Mouse (Mus musculus) megakaryocyte, embryonic 14.5 days (primary cell): ENCODE measurements around the gene 1700023F06Rik. TPM values are rescaled to one million over a fixed set of nuclear protein-coding genes. Genes with fewer than 3 reads are reported as not detected.
A peak's percentile ranks its signal among the peaks of the same experiment; 100 is the strongest.
"Not testable (repeated sequence)": the region's sequence is repeated elsewhere in the genome, so short reads cannot be mapped to it uniquely, and the experiment has no call there.

Source experiments
- H3K27me3 ChIP-seq: replicated peaks from 2 replicates; pipeline ENCODE3; 2012; ENCODE audit warnings: inconsistent platforms
- H3K36me3 ChIP-seq: replicated peaks from 2 replicates; pipeline ENCODE3; 2012; ENCODE audit warnings: low read length, inconsistent platforms, mixed read lengths
- H3K4me1 ChIP-seq: 2 replicates; pipeline ENCODE4 v1.6.1; 2012; ENCODE audit warnings: inconsistent platforms
- H3K4me3 ChIP-seq: replicated peaks from 2 replicates; pipeline ENCODE3; 2012; ENCODE audit warnings: moderate library complexity, mild to moderate bottlenecking, inconsistent platforms
- H3K9me3 ChIP-seq: 2 replicates; pipeline ENCODE4 v1.6.1; 2012; ENCODE audit warnings: inconsistent platforms
- FLI1 ChIP-seq: IDR thresholded peaks from 2 replicates; pipeline ENCODE4 v1.6.1; 2012; ENCODE audit warnings: low read length, inconsistent platforms, mixed read lengths
- GATA1 ChIP-seq: IDR thresholded peaks from 3 replicates; pipeline ENCODE4 v1.6.1; 2012; ENCODE audit warnings: mixed read lengths, low read length, inconsistent platforms, borderline replicate concordance
- polyA plus RNA-seq: library from polyadenylated mRNA; stranded (reverse); fragments of >175 nt; gene quantifications from 2 replicates; pipeline ENCODE4 v1.2.3, GENCODE M21; 2012; ENCODE audit warnings: low replicate concordance; ENCODE audit not compliant: insufficient read depth

1700023F06Rik gene
- polyA plus RNA-seq, 1 experiment, result not detected

DNA sequence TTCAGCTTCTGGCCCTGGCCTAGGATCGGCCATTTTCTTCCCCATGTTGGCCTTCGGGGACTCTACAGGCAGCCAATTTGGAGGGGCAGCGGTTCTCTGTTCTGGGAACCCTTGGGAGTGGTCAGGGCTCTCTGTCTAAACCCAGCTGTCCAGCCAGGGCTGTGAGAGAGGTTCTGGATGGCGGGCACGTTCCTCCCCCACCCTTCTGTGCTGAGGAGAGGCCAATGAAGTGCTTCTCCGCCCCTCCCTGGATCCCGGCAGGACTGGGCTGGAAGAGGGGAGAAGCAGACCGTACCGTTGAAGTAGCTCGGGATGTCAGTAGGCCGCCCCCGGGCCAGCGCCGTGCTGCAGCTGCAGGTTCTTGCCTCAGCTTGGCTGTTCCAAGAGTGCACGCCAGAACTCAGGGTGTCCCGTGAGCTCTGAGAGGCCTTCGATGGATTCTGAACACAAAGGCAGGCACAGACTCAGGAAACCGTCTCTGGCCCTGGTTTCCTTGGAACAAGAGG lies 15.6 kb upstream of the 1700023F06Rik start:
- TF ChIP-seq FLI1, result no peak

DNA sequence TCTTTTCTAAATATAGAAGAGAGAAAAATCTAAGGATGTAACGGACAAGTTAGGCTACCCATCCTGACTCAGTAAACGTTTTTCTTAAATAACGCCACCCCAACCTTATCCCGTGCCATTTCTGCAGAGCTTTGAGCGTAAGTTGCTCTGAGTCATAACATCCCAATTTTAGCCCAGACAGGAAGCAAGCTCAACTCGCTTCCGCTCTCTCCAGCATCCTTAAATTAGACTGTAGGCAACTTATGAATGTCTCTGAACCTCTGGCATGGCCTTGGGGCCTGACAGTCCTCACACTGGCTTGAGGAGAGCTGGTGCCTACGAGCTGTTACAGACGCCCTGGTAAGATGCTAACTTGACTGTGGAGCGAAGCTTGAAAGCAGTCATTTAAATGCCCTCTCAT lies 15.1 kb upstream of the 1700023F06Rik start:
- no peak overlapping the region for H3K4me3 ChIP-seq
- no peaks in the 10 kb centered on the region for H3K9me3 ChIP-seq
- H3K36me3 ChIP-seq, result peaks cover 70% of the 10 kb centered on the region
- peaks cover 25% of the 10 kb centered on the region for H3K4me1 ChIP-seq
- TF ChIP-seq GATA1, result no peak
- H3K27me3 ChIP-seq, result peaks cover 34% of the 10 kb centered on the region

More for the DNA sequence above, 15.6 kb upstream of the 1700023F06Rik start:
- H3K4me1 ChIP-seq, result peaks cover 23% of the 10 kb centered on the region
- peaks cover 28% of the 10 kb centered on the region for H3K27me3 ChIP-seq
- H3K36me3 ChIP-seq, result peaks cover 74% of the 10 kb centered on the region
- no peak overlapping the region for H3K4me3 ChIP-seq
- peaks cover under 1% of the 10 kb centered on the region; the same call in 1 of the 2 replicates for H3K9me3 ChIP-seq

DNA sequence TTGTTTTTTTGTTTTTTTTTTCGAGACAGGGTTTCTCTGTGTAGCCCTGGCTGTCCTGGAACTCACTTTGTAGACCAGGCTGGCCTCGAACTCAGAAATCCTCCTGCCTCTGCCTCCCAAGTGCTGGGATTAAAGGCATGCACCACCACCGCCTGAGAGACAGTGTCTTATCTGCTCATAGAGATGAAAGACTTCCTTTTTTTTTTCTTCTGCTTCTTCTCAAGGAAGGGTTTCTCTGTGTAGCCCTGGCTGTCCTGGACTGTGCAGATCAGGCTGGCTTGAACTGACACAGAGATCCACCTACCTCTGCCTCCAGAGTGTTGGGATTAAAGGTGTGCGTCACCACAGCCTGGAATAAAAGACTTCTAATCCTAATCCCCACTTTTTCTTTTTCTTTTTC lies 14.4 kb upstream of the 1700023F06Rik start:
- H3K9me3 ChIP-seq, H3K4me3 ChIP-seq: not testable (repeated sequence)
- Histone ChIP-seq H3K36me3 (peaks cover 65% of the 10 kb centered on the region), H3K4me1 (peaks cover 32% of the 10 kb centered on the region), H3K27me3 (peaks cover 41% of the 10 kb centered on the region)

- Histone ChIP-seq H3K4me1 (peaks cover 35% of the 10 kb centered on the region), H3K9me3 (no peaks in the 10 kb centered on the region), H3K36me3 (peaks cover 52% of the 10 kb centered on the region), H3K27me3 (peaks cover 49% of the 10 kb centered on the region), H3K4me3 (no peak overlapping the region)
- no peak for TF ChIP-seq GATA1
- TF ChIP-seq FLI1, result no peak
Measured at GRCm38 (mm10) chr11:103221437-103221836, 13.1 kb upstream of the 1700023F06Rik start.

DNA sequence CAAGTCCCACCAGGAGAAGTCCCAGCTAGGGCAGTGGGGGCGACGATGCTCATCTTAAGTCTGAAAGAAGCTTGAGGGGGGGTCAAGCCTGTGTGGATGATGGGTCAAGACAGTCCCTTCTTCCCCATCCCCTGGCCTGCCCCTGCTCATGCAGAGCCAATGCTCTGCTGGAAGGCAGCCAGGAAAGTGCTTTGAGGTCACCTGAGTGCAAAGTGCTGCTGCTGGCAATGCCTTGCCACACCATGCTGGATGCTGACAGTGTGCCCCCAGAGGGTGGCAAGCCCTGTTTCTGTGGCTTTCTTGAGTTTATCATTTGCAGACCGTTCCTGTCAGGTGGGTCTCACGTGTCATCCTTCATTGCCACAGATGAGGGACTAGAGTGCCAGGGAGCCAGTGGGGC lies 11.6 kb upstream of the 1700023F06Rik start:
- no peaks in the 10 kb centered on the region for H3K9me3 ChIP-seq
- peaks cover 42% of the 10 kb centered on the region for H3K4me1 ChIP-seq
- peaks cover 38% of the 10 kb centered on the region for H3K36me3 ChIP-seq
- no peak for TF ChIP-seq GATA1
- TF ChIP-seq FLI1, result no peak
- no peak overlapping the region for H3K4me3 ChIP-seq
- peaks cover 60% of the 10 kb centered on the region for H3K27me3 ChIP-seq

DNA sequence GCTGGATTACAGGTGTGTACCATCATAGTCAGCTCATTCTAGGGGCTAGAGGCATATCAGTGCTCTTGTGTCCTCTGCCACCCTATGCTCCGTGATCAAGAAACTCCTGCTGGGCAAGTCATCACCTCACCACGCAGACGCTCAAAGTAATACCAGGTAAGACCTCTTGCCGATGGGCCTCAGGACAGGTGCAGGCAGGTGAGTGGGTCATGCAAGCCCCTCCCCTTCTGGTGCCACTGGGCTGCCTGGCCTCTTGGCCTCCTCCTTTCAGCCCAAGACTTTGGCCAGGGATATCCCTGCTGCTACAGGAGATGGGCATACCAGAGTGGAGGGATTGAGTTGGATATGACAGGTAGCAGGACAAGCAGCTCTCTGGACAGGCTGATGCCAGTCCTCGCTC lies 10.9 kb upstream of the 1700023F06Rik start:
- TF ChIP-seq GATA1, result no peak
- no peak for TF ChIP-seq FLI1
- peaks cover 63% of the 10 kb centered on the region for H3K27me3 ChIP-seq

DNA sequence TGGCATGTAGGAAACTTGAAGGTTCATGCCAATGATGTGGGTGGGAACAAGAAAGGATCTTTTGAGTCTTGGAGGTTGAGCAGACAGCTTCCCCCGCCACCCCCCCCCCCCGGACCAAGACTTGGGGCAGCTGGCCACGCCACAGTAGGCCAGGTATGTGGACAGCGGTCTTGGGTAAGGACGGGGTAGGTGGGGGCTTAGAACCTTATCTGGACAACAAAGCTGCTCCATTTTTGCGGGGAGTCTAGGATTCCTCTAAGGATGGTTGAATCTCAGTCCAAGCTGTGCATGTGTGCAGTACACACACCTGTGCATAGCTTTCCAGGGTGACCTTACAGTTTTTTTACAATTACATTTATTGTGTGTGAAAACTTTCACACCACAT lies 10.2 kb upstream of the 1700023F06Rik start:
- Histone ChIP-seq H3K27me3 (peaks cover 65% of the 10 kb centered on the region), H3K36me3 (peaks cover 23% of the 10 kb centered on the region), H3K4me1 (peaks cover 28% of the 10 kb centered on the region), H3K9me3 (peaks cover 5% of the 10 kb centered on the region), H3K4me3 (peak overlapping the region; percentile 90)
- TF ChIP-seq GATA1 (no peak), FLI1 (no peak)

More for the DNA sequence above, 10.9 kb upstream of the 1700023F06Rik start:
- Histone ChIP-seq H3K4me3 (no peak overlapping the region), H3K36me3 (peaks cover 31% of the 10 kb centered on the region), H3K9me3 (no peaks in the 10 kb centered on the region), H3K4me1 (peaks cover 35% of the 10 kb centered on the region)

DNA sequence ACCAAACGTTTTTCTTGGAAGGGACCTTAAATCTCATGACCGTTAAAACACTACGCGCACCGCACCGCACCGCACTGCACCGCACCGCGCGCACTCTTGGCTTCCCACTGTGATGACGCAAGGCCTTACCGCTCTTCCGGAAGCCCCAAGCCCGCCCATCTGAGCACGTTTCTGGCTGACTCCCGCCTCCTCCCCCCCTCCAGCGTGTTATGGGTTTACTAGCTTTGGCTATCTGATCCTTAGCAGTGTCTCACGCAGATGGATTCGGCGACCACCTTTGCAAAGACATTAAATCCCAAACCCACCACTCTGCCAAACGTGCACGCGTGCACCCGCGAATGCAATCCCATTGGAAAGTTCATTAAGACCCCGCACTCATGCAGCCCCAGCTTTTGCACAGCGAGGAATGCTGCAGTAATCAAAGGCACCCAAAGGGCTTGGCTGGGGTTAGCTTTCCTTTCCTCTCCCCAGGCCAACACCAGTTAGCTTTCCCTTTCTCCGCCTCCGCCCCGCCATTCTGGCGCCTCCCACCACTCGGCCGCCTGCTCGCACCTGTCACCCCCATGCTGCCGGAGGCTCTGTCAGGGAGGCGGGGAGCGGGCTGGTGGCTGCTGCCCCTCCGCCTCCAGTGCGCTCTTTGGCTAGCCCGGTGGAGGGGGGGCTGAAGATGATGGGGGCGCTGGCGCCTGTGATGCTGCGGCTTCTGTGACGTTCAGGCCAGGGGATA lies 9.6 kb upstream of the 1700023F06Rik start, which contains the start of gene Spata32:
TSS of gene Spata32 (minus strand) at position 643 of the 727 bp plus-strand sequence.
- Histone ChIP-seq H3K4me3 (peak within 1 kb of the TSS; percentile 90), H3K4me1 (peaks cover 23% of the 10 kb centered on the region), H3K9me3 (peaks cover 10% of the 10 kb centered on the region), H3K36me3 (peaks cover 22% of the 10 kb centered on the region), H3K27me3 (peaks cover 68% of the 10 kb centered on the region)
- no peak for TF ChIP-seq GATA1
- no peak for TF ChIP-seq FLI1

- TF ChIP-seq GATA1 (no peak), FLI1 (no peak)
Measured at GRCm38 (mm10) chr11:103215355-103215754, 7.0 kb upstream of the 1700023F06Rik start.

DNA sequence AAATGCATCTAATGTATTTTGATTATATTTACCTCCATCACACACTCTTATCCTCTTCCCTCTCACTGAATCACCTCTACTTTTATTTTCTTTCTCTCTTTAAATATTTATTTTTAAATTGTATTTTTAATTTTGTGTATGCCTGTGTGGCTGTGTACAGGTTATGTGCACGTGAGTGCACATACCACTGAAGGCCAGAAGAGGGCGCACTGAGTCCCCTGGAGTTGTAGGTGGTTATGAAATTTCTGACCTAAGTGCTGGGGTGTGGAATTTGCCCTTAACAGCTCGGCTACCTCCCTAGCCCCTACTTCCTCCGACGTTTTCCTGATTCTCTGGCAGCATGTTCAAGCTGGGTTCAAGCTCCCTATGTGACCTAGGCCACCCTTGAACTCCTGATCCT lies 5.4 kb upstream of the 1700023F06Rik start:
- Histone ChIP-seq H3K27me3 (peaks cover 72% of the 10 kb centered on the region), H3K4me1 (peaks cover 24% of the 10 kb centered on the region), H3K9me3 (peaks cover 10% of the 10 kb centered on the region), H3K4me3 (no peak overlapping the region), H3K36me3 (no peaks in the 10 kb centered on the region)
- TF ChIP-seq FLI1, result no peak

More at GRCm38 (mm10) chr11:103215355-103215754, 7.0 kb upstream of the 1700023F06Rik start:
- Histone ChIP-seq H3K4me1 (peaks cover 23% of the 10 kb centered on the region), H3K36me3 (peaks cover 10% of the 10 kb centered on the region), H3K9me3 (peaks cover 10% of the 10 kb centered on the region), H3K4me3 (no peak overlapping the region), H3K27me3 (peaks cover 72% of the 10 kb centered on the region)
